Mouse (Mus musculus): ENCODE measurements around the gene Bach2.

The Bach2 gene

GRCm38 (mm10) chr4:32320039-32320438 lies 81.4 kb downstream of the Bach2 start:
- in situ Hi-C loops (cut with MboI; ENCODE audit: unreplicated experiment in 2 of 2): no loop called here

GRCm38 (mm10) chr4:32324111-32324510 lies 85.5 kb downstream of the Bach2 start:
- in situ Hi-C loops (cut with MboI; ENCODE audit: unreplicated experiment in 2 of 2): no loop called here

GRCm38 (mm10) chr4:32324967-32325366 lies 86.4 kb downstream of the Bach2 start:
- in situ Hi-C loops (cut with MboI; ENCODE audit: unreplicated experiment in 2 of 2): no loop called here

GRCm38 (mm10) chr4:32325596-32325995 lies 87.0 kb downstream of the Bach2 start:
- in situ Hi-C loops (cut with MboI; ENCODE audit: unreplicated experiment in 2 of 2): no loop called here

- in situ Hi-C loops (cut with MboI; ENCODE audit: unreplicated experiment in 2 of 2): no loop called here
Measured at GRCm38 (mm10) chr4:32326279-32326678, 87.7 kb downstream of the Bach2 start.

- in situ Hi-C loops (cut with MboI; ENCODE audit: unreplicated experiment in 2 of 2): no loop called here
Measured at GRCm38 (mm10) chr4:32326860-32327259, 88.3 kb downstream of the Bach2 start.

GRCm38 (mm10) chr4:32327626-32328025 lies 89.0 kb downstream of the Bach2 start:
- in situ Hi-C loops (cut with MboI; ENCODE audit: unreplicated experiment in 2 of 2): no loop called here

- in situ Hi-C loops (cut with MboI; ENCODE audit: unreplicated experiment in 2 of 2): no loop called here
Measured at GRCm38 (mm10) chr4:32328561-32328960, 90.0 kb downstream of the Bach2 start.

- in situ Hi-C loops (cut with MboI; ENCODE audit: unreplicated experiment in 2 of 2): no loop called here
Measured at GRCm38 (mm10) chr4:32330584-32331314, 92.1 kb downstream of the Bach2 start.

GRCm38 (mm10) chr4:32332028-32332427 lies 93.4 kb downstream of the Bach2 start:
- in situ Hi-C loops (cut with MboI; ENCODE audit: unreplicated experiment in 2 of 2): no loop called here

- in situ Hi-C loops (cut with MboI; ENCODE audit: unreplicated experiment in 2 of 2): no loop called here
Measured at GRCm38 (mm10) chr4:32334131-32334530, 95.5 kb downstream of the Bach2 start.

GRCm38 (mm10) chr4:32334765-32335164 lies 96.2 kb downstream of the Bach2 start:
- in situ Hi-C loops (cut with MboI; ENCODE audit: unreplicated experiment in 2 of 2): no loop called here

GRCm38 (mm10) chr4:32335659-32336058 lies 97.1 kb downstream of the Bach2 start:
- in situ Hi-C loops (cut with MboI; ENCODE audit: unreplicated experiment in 2 of 2): no loop called here

GRCm38 (mm10) chr4:32336642-32337041 lies 98.0 kb downstream of the Bach2 start:
- in situ Hi-C loops (cut with MboI; ENCODE audit: unreplicated experiment in 2 of 2): no loop called here

- in situ Hi-C loops (cut with MboI; ENCODE audit: unreplicated experiment in 2 of 2): no loop called here
Measured at GRCm38 (mm10) chr4:32337638-32338037, 99.0 kb downstream of the Bach2 start.

GRCm38 (mm10) chr4:32338451-32338850 lies 99.8 kb downstream of the Bach2 start:
- in situ Hi-C loops (cut with MboI; ENCODE audit: unreplicated experiment in 2 of 2): no loop called here

- in situ Hi-C loops (cut with MboI; ENCODE audit: unreplicated experiment in 2 of 2): no loop called here
Measured at GRCm38 (mm10) chr4:32340844-32341243, 102.2 kb downstream of the Bach2 start.

GRCm38 (mm10) chr4:32342269-32342668 lies 103.7 kb downstream of the Bach2 start:
- in situ Hi-C loops (cut with MboI; ENCODE audit: unreplicated experiment in 2 of 2): no loop called here

- in situ Hi-C loops (cut with MboI; ENCODE audit: unreplicated experiment in 2 of 2): no loop called here
Measured at GRCm38 (mm10) chr4:32343256-32344165, 104.9 kb downstream of the Bach2 start.

- in situ Hi-C loops (cut with MboI; ENCODE audit: unreplicated experiment in 2 of 2): no loop called here
Measured at GRCm38 (mm10) chr4:32344276-32344675, 105.7 kb downstream of the Bach2 start.

- in situ Hi-C loops (cut with MboI; ENCODE audit: unreplicated experiment in 2 of 2): no loop called here
Measured at GRCm38 (mm10) chr4:32347202-32347601, 108.6 kb downstream of the Bach2 start.

- in situ Hi-C loops (cut with MboI; ENCODE audit: unreplicated experiment in 2 of 2): no loop called here
Measured at GRCm38 (mm10) chr4:32347711-32348110, 109.1 kb downstream of the Bach2 start.
